In the genomic region with DNA sequence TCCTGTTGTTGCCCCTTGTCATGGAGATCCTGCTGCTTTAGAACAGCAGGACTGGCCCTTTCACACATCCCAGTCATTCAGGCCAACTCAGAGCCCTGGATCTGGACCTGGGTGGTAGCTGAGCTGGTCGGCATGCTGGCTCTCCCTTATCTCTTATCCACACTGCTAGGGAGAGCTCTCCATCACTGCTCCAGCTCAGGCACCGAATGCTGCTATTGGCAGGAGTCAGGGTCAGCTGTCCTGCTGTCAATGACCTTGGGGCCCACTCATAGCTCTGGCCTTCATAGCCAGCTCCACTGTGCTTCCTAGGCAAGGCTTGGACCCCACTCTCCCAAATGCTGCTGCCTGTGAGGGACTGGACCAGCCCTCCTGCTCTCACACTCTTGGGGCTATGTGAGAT, we compare ENCODE assay signal across 26 mouse cellular contexts.
DNase-seq lines count a peak whose midpoint lies in the region; ATAC-seq and TF ChIP-seq lines count a peak whose summit lies in the region.
"Had no signal": no experiment of that assay in that cellular context is flagged by ENCODE, and none has a peak within 500 bp of the region (broad histone marks: within the 10 kb centered on the region; RNA-seq: fewer than 3 reads in every experiment).

No protein-coding gene starts in this region.

- no peak overlapping the region for H3K4me3 ChIP-seq in heart, embryonic 14.5 days (ENCODE audit: control insufficient read depth in 1 of 2, insufficient read depth in 1 of 2, low read depth in 1 of 2, low read length in 2 of 2)
- H3K4me3 ChIP-seq in heart, postnatal 0 days (ENCODE audit: low read depth, low read length), result no peak overlapping the region
- H3K4me3 ChIP-seq: forebrain, embryonic 13.5 days; heart, embryonic 13.5 days; kidney, embryonic 15.5 days; limb, embryonic 13.5 days; liver, embryonic 13.5 days; midbrain, embryonic 15.5 days; myocyte had no signal

- H3K27ac ChIP-seq in heart, embryonic 14.5 days (replicated peaks in 1 of 2; ENCODE audit: control insufficient read depth in 1 of 2, insufficient read depth in 1 of 2, low read depth in 2 of 2, low read length in 2 of 2), result peak overlapping the region in 1 of 2 experiments; percentile 21; a peak in 1 of 4 replicates
- no peak overlapping the region for H3K27ac ChIP-seq in heart, postnatal 0 days (ENCODE audit: low read depth)
- H3K27ac ChIP-seq: forebrain, embryonic 13.5 days; heart, embryonic 13.5 days; hindbrain, embryonic 14.5 days; kidney, embryonic 15.5 days; limb, embryonic 13.5 days; liver, embryonic 13.5 days; midbrain, embryonic 15.5 days had no signal

- peak; percentile 35; the same call in 1 of the 2 replicates for ATAC-seq in heart, embryonic 14.5 days (ENCODE audit: insufficient number of reproducible peaks, insufficient read depth, low FRiP score, low read depth)
- peak; percentile 69 for ATAC-seq in heart, postnatal 0 days (ENCODE audit: insufficient read depth, low read depth)
- ATAC-seq in megakaryocyte, adult 5-6 weeks (ENCODE audit: poor library complexity, severe bottlenecking), result no peak
- ATAC-seq: activated CD4-positive, CD25-positive, alpha-beta regulatory T cell, adult 4 months; forebrain, embryonic 13.5 days; inflammation-experienced regulatory T-cells, adult 6 months; midbrain, embryonic 15.5 days had no signal

- whole genome bisulfite sequencing in heart, embryonic 14.5 days, result 3% methylated on average over 2 of the region's 2 CpGs
- 8% methylated on average over 2 of the region's 2 CpGs for WGBS in heart, postnatal 0 days

- H3K27me3 ChIP-seq in heart, embryonic 14.5 days (ENCODE audit: control insufficient read depth, insufficient read depth, low read length), result no peaks in the 10 kb centered on the region
- H3K27me3 ChIP-seq in heart, postnatal 0 days (ENCODE audit: control insufficient read depth, insufficient read depth, low read length), result no peaks in the 10 kb centered on the region
- H3K27me3 ChIP-seq: forebrain, embryonic 13.5 days; heart, embryonic 13.5 days; kidney, embryonic 15.5 days; limb, embryonic 13.5 days; liver, embryonic 13.5 days; midbrain, embryonic 15.5 days had no signal

- H3K9me3 ChIP-seq in heart, embryonic 14.5 days (ENCODE audit: control insufficient read depth, low read length), result no peaks in the 10 kb centered on the region
- no peaks in the 10 kb centered on the region for H3K9me3 ChIP-seq in heart, postnatal 0 days (replicated peaks; ENCODE audit: control insufficient read depth, low read length)
- H3K9me3 ChIP-seq: forebrain, embryonic 13.5 days; heart, embryonic 13.5 days; kidney, embryonic 15.5 days; limb, embryonic 13.5 days; liver, embryonic 13.5 days; midbrain, embryonic 15.5 days had no signal

- DNase-seq in adrenal gland, adult (ENCODE audit: inconsistent age in 2 of 2, low spot score in 1 of 2), result peak; percentile 43 to 73
- DNase-seq in adrenal gland, postnatal 4 days (ENCODE audit: low spot score in 2 of 2), result no peak
- DNase-seq in heart, adult 9 months (ENCODE audit: low spot score in 2 of 2), result no peak
- DNase-seq in adrenal gland, postnatal 10 days, result peak; percentile 34
- DNase-seq in heart, postnatal 0 days (ENCODE audit: low spot score), result no peak
- DNase-seq in right cerebral cortex, postnatal 25 days, result no peak
- DNase-seq: cerebellum, adult 8-10 months; cerebellum, postnatal 36 days; gastrocnemius, postnatal 36 days; kidney, postnatal 36 days; layer of hippocampus, postnatal 36 days; liver, embryonic 13.5 days; lung, adult 2 months; lung, postnatal 14 days; thymus, adult 2 months had no signal

- no peak for TF ChIP-seq CTCF in heart, postnatal 0 days (IDR thresholded peaks at IDR 0.05; ENCODE audit: low read depth)

- H3K4me1 ChIP-seq in heart, embryonic 14.5 days (ENCODE audit: control insufficient read depth in 2 of 2, insufficient read depth in 2 of 2, low read length in 2 of 2), result peaks cover 16% of the 10 kb centered on the region in 2 experiments
- H3K4me1 ChIP-seq in heart, postnatal 0 days (ENCODE audit: control insufficient read depth, insufficient read depth), result no peaks in the 10 kb centered on the region
- H3K4me1 ChIP-seq: kidney, embryonic 15.5 days; liver, embryonic 13.5 days had no signal

- no peak overlapping the region for H3K4me2 ChIP-seq in heart, embryonic 14.5 days (ENCODE audit: low read length)
- no peak overlapping the region for H3K4me2 ChIP-seq in heart, postnatal 0 days (ENCODE audit: low read depth, low read length)
- H3K4me2 ChIP-seq: forebrain, embryonic 13.5 days; heart, embryonic 13.5 days; hindbrain, embryonic 14.5 days; kidney, embryonic 15.5 days; limb, embryonic 13.5 days; liver, embryonic 13.5 days; midbrain, embryonic 15.5 days had no signal

- no peak for TF ChIP-seq EP300 in heart, postnatal 0 days (IDR thresholded peaks at IDR 0.05; ENCODE audit: low read depth)

- no peak overlapping the region for H3K9ac ChIP-seq in heart, embryonic 14.5 days (ENCODE audit: low read length)
- H3K9ac ChIP-seq in heart, postnatal 0 days (replicated peaks; ENCODE audit: low read depth, low read length), result no peak overlapping the region
- H3K9ac ChIP-seq: forebrain, embryonic 13.5 days; heart, embryonic 13.5 days; hindbrain, embryonic 14.5 days; kidney, embryonic 15.5 days; limb, embryonic 13.5 days; liver, embryonic 13.5 days; midbrain, embryonic 15.5 days had no signal

- no peaks in the 10 kb centered on the region for H3K36me3 ChIP-seq in heart, embryonic 14.5 days (ENCODE audit: control insufficient read depth, insufficient read depth, low read length)
- no peaks in the 10 kb centered on the region for H3K36me3 ChIP-seq in heart, postnatal 0 days (replicated peaks; ENCODE audit: control insufficient read depth, insufficient read depth, low read length)
- H3K36me3 ChIP-seq: heart, embryonic 13.5 days; kidney, embryonic 15.5 days; limb, embryonic 13.5 days; liver, embryonic 13.5 days; midbrain, embryonic 15.5 days had no signal

Comparison
In these comparisons a context has a peak if more than half of its experiments do, and no peak if none do; other contexts are left out.
1. DNase-seq: peak in adrenal gland, adult (2 of 2) and adrenal gland, postnatal 10 days (single experiment); none in adrenal gland, postnatal 4 days (0 of 2), heart, adult 9 months (0 of 2), heart, postnatal 0 days (single experiment) and right cerebral cortex, postnatal 25 days (single experiment).